Mouse (Mus musculus) limb, embryonic 11.5 days (tissue): ENCODE data around the gene Zfp451. TPM values are rescaled to one million over a fixed set of nuclear protein-coding genes. Genes with fewer than 3 reads are reported as not detected.
"Not testable (repeated sequence)": the region's sequence is repeated elsewhere in the genome, so short reads cannot be mapped to it uniquely, and the experiment has no call there.

Source experiments
- ATAC-seq: fragments of 200-750 bp; cut with Nextera tagmentation; 2 replicates; pipeline ENCODE4 v1.8.0; 2017; ENCODE audit warnings: low read depth; ENCODE audit not compliant: insufficient number of reproducible peaks, low FRiP score, low TSS enrichment
- DNase-seq: peaks from one replicate; pipeline ENCODE4 v3.0.0-alpha.2; 2015; ENCODE audit warnings: low spot score
- H3K27ac ChIP-seq: fragments of 300-500 bp; sonication (generic); replicated peaks from 2 replicates; pipeline ENCODE4 v1.5.1; 2014; ENCODE audit warnings: low read depth, mild to moderate bottlenecking, low read length
- H3K27me3 ChIP-seq: fragments of 300-500 bp; sonication (generic); 2 replicates; pipeline ENCODE4 v1.6.1; 2014; ENCODE audit warnings: mild to moderate bottlenecking, low read length, mixed read lengths; ENCODE audit not compliant: control insufficient read depth, insufficient read depth
- H3K36me3 ChIP-seq: fragments of 300-500 bp; sonication (generic); 2 replicates; pipeline ENCODE4 v1.6.1; 2014; ENCODE audit warnings: mild to moderate bottlenecking, low read length, moderate library complexity, mixed read lengths; ENCODE audit not compliant: control insufficient read depth, insufficient read depth
- H3K4me1 ChIP-seq: fragments of 300-500 bp; sonication (generic); 2 replicates; pipeline ENCODE4 v1.6.1; 2014; ENCODE audit warnings: low read length, mixed read lengths; ENCODE audit not compliant: control insufficient read depth, insufficient read depth
- H3K4me2 ChIP-seq: fragments of 300-500 bp; sonication (generic); 2 replicates; pipeline ENCODE4 v1.6.1; 2014; ENCODE audit warnings: low read depth, mild to moderate bottlenecking, moderate library complexity; ENCODE audit not compliant: severe bottlenecking
- H3K4me3 ChIP-seq: fragments of 300-500 bp; sonication (generic); 2 replicates; pipeline ENCODE4 v1.5.1; 2014; ENCODE audit warnings: low read depth, low read length
- H3K9ac ChIP-seq: fragments of 300-500 bp; sonication (generic); 2 replicates; pipeline ENCODE4 v1.6.1; 2014; ENCODE audit warnings: mild to moderate bottlenecking, low read length
- H3K9me3 ChIP-seq: fragments of 300-500 bp; sonication (generic); 2 replicates; pipeline ENCODE4 v1.6.1; 2016; ENCODE audit warnings: low read length; ENCODE audit not compliant: control insufficient read depth
- WGBS: fragments of 180-500 bp; shearing (Covaris S2); extraction: QIAGEN DNeasy Blood & Tissue Kit; methylation state at CpG from one replicate; pipeline ENCODE4 v1.1.7; 2014; 5-methylcytosine and 5-hydroxymethylcytosine counted together
- polyA plus RNA-seq: library from polyadenylated mRNA; unstranded; fragments of >200 nt; fragmentation: Nextera tagmentation; extraction: Ambion mirVana; gene quantifications from 2 replicates; pipeline ENCODE4 v1.2.1, GENCODE M21; 2014

Gene Zfp451
- polyA plus RNA-seq, 1 experiment from 2014 or later: 42.7 TPM

GRCm38 (mm10) chr1:33756258-33757032, 58.0 kb downstream of the Zfp451 start:
- ATAC-seq (no peak), DNase-seq (peak; percentile 33)
- H3K9me3 ChIP-seq: no peaks in the 10 kb centered on the region
- peak overlapping the region; percentile 64 for H3K4me3 ChIP-seq
- no peaks in the 10 kb centered on the region; the same call in 1 of the 2 replicates for H3K36me3 ChIP-seq
- 31% methylated on average over 18 of the region's 18 CpGs for WGBS
- no peak overlapping the region for H3K27ac ChIP-seq
- H3K4me1 ChIP-seq: 0 out of 2 replicates have a peak, but pooled peaks cover 3% of the 10 kb centered on the region
- peak overlapping the region; percentile 84 for H3K4me2 ChIP-seq
- H3K27me3 ChIP-seq: no peaks in the 10 kb centered on the region
- H3K9ac ChIP-seq: peak overlapping the region; percentile 79

DNA sequence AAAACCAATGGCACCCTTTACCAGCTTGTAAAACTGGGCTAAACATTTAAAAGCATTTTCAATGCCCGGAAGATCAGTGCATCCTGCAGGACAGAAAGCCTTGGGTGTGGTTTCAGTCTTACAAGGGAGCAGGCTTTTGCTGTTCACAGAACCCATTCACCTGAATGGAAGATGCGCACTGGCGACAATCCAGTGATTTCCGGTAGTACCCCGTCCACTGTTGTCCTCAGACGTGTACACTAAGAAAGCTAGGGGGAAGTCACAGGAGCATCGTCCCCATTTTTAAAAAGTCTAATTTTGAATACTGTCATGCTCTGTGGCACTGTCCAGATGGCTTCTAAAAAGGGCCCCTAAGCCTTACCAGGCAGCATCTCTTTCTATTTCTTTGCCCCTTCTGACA, 58.6 kb downstream of the Zfp451 start:
- H3K4me2 ChIP-seq: peak overlapping the region; percentile 84
- H3K36me3 ChIP-seq: no peaks in the 10 kb centered on the region; the same call in 1 of the 2 replicates

GRCm38 (mm10) chr1:33754965-33755735, 59.2 kb downstream of the Zfp451 start:
- no peak for DNase-seq
- Histone ChIP-seq H3K27me3 (no peaks in the 10 kb centered on the region), H3K27ac (no peak overlapping the region), H3K36me3 (no peaks in the 10 kb centered on the region; the same call in 1 of the 2 replicates), H3K4me3 (no peak overlapping the region), H3K9me3 (no peaks in the 10 kb centered on the region), H3K4me2 (no peak overlapping the region), H3K9ac (no peak overlapping the region), H3K4me1 (0 out of 2 replicates have a peak, but pooled peaks cover 3% of the 10 kb centered on the region)
- no peak for ATAC-seq
- 92% methylated on average over 21 of the region's 21 CpGs for WGBS

More for the DNA sequence above, 58.6 kb downstream of the Zfp451 start:
- no peak for ATAC-seq
- no peaks in the 10 kb centered on the region for H3K27me3 ChIP-seq
- no peaks in the 10 kb centered on the region for H3K9me3 ChIP-seq
- H3K4me3 ChIP-seq: no peak overlapping the region
- H3K4me1 ChIP-seq: 0 out of 2 replicates have a peak, but pooled peaks cover 3% of the 10 kb centered on the region
- no peak overlapping the region for H3K27ac ChIP-seq
- no peak overlapping the region for H3K9ac ChIP-seq
- DNase-seq: no peak
- 90% methylated on average over 7 of the region's 7 CpGs for WGBS

GRCm38 (mm10) chr1:33754089-33754488, 60.3 kb downstream of the Zfp451 start:
- DNase-seq: no peak
- no peak for ATAC-seq
- Histone ChIP-seq H3K36me3 (no peaks in the 10 kb centered on the region; the same call in 1 of the 2 replicates), H3K9me3 (no peaks in the 10 kb centered on the region), H3K4me3 (no peak overlapping the region), H3K9ac (no peak overlapping the region), H3K27ac (no peak overlapping the region), H3K27me3 (no peaks in the 10 kb centered on the region), H3K4me1 (0 out of 2 replicates have a peak, but pooled peaks cover 3% of the 10 kb centered on the region), H3K4me2 (no peak overlapping the region)
- 91% methylated on average over 17 of the region's 17 CpGs for WGBS

DNA sequence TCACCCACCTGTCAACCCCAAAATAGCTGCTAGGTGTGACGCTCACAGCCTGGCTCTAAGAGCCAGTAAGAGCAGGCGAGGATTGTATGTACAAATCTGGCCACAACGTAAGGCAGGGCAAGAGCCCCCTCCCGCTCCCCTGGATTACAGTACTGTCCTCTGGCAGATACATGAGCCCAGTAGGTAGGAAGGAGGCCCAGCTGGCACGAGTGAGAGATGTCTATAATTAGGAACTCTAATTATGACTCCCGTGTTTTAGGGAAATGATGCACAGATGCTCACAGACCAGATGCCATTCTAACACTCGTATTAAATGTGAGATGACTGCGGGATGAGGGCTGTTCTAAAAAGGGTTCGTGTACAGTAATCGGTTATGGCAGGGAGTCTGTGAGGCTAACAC, 63.1 kb downstream of the Zfp451 start:
- H3K4me3 ChIP-seq: no peak overlapping the region
- H3K36me3 ChIP-seq: no peaks in the 10 kb centered on the region; the same call in 1 of the 2 replicates
- no peak overlapping the region for H3K27ac ChIP-seq
- ATAC-seq (no peak), DNase-seq (no peak)
- WGBS: 90% methylated on average over 10 of the region's 10 CpGs
- H3K9me3 ChIP-seq: no peaks in the 10 kb centered on the region
- H3K4me1 ChIP-seq: no peaks in the 10 kb centered on the region
- H3K27me3 ChIP-seq: no peaks in the 10 kb centered on the region
- H3K4me2 ChIP-seq: no peak overlapping the region
- no peak overlapping the region for H3K9ac ChIP-seq

- 93% methylated on average over 3 of the region's 4 CpGs for WGBS
- not testable (repeated sequence) for H3K36me3 ChIP-seq, H3K4me2 ChIP-seq, H3K27ac ChIP-seq, H3K9ac ChIP-seq, H3K9me3 ChIP-seq, H3K4me1 ChIP-seq, ATAC-seq, H3K4me3 ChIP-seq, H3K27me3 ChIP-seq, DNase-seq
Measured at GRCm38 (mm10) chr1:33749709-33750108, 64.7 kb downstream of the Zfp451 start.

GRCm38 (mm10) chr1:33749109-33749508, 65.3 kb downstream of the Zfp451 start:
- Histone ChIP-seq H3K27me3 (no peaks in the 10 kb centered on the region), H3K4me2 (no peak overlapping the region), H3K4me3 (no peak overlapping the region), H3K36me3 (no peaks in the 10 kb centered on the region; the same call in 1 of the 2 replicates), H3K27ac (no peak overlapping the region), H3K4me1 (no peaks in the 10 kb centered on the region), H3K9me3 (no peaks in the 10 kb centered on the region), H3K9ac (no peak overlapping the region)
- ATAC-seq: no peak
- WGBS: 91% methylated on average over 11 of the region's 11 CpGs
- no peak for DNase-seq

DNA sequence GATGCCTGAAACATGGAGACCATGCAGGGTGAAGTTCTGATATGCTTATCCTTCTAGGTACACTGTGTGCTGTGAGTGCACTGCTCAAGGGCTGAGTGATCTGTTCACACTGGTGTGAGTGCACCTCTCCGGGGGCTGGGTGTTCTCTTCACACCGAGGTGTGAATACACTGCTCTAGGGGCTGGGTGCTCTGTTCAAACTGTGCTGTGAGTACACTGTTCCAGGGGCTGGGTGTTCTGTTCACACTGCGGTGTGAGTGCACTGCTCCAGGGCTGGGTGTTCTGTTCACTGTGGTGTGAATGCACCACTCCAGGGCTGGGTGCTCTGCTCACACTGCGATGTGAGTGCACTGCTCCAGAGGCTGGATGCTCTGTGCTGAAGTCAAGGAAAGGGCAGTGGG, 68.5 kb downstream of the Zfp451 start:
- Histone ChIP-seq H3K36me3 (no peaks in the 10 kb centered on the region; the same call in 1 of the 2 replicates), H3K4me3 (no peak overlapping the region), H3K27me3 (no peaks in the 10 kb centered on the region), H3K4me1 (no peaks in the 10 kb centered on the region), H3K9ac (no peak overlapping the region), H3K9me3 (no peaks in the 10 kb centered on the region), H3K27ac (no peak overlapping the region), H3K4me2 (no peak overlapping the region)
- 94% methylated on average over 4 of the region's 4 CpGs for WGBS
- no peak for DNase-seq
- 0 out of 2 replicates have a peak, but pooled peaks have one; percentile 36 for ATAC-seq
